Mouse (Mus musculus) thymus, adult 2 months (tissue): ENCODE results near the gene Mlkl. TPM values are rescaled to one million over a fixed set of nuclear protein-coding genes. Genes with fewer than 3 reads are reported as not detected.

Source experiments
- DNase-seq: peaks from one replicate; pipeline ENCODE4 v3.0.0; 2021
- H3K27ac ChIP-seq: fragments of 200-500 bp; 2 replicates; pipeline ENCODE4 v1.5.1; 2012; ENCODE audit warnings: low read length, control low read depth; ENCODE audit not compliant: control insufficient read depth, insufficient read depth
- H3K27me3 ChIP-seq: fragments of 200-500 bp; 2 replicates; pipeline ENCODE4 v1.6.1; 2012; ENCODE audit warnings: mild to moderate bottlenecking, low read length, moderate library complexity, mixed read lengths; ENCODE audit not compliant: control insufficient read depth, insufficient read depth
- H3K36me3 ChIP-seq: fragments of 200-500 bp; 2 replicates; pipeline ENCODE4 v1.6.1; 2012; ENCODE audit warnings: mild to moderate bottlenecking, low read length, moderate library complexity; ENCODE audit not compliant: control insufficient read depth, insufficient read depth
- H3K4me1 ChIP-seq: fragments of 200-500 bp; replicated peaks from 2 replicates; pipeline ENCODE4 v1.6.1; 2012; ENCODE audit warnings: low read length; ENCODE audit not compliant: control insufficient read depth, insufficient read depth
- H3K4me3 ChIP-seq: fragments of 200-500 bp; 2 replicates; pipeline ENCODE4 v1.5.1; 2012; ENCODE audit warnings: mild to moderate bottlenecking, low read length, control low read depth, moderate library complexity; ENCODE audit not compliant: control insufficient read depth, insufficient read depth
- CTCF ChIP-seq: fragments of 200-500 bp; IDR thresholded peaks from 2 replicates; pipeline ENCODE4 v1.5.1; 2012; ENCODE audit warnings: mild to moderate bottlenecking, control low read depth, low read length, moderate library complexity, borderline replicate concordance; ENCODE audit not compliant: control insufficient read depth, poor library complexity, insufficient read depth; ENCODE audit errors: extremely low read depth
- POLR2A ChIP-seq: fragments of 200-500 bp; IDR thresholded peaks from 2 replicates; pipeline ENCODE4 v1.6.1; 2012; ENCODE audit warnings: mild to moderate bottlenecking, low read length, control low read depth, moderate library complexity; ENCODE audit not compliant: control insufficient read depth, poor library complexity, insufficient read depth; ENCODE audit errors: extremely low read depth
- WGBS: fragments of 180-500 bp; shearing (Covaris S2); methylation state at CpG from one replicate; pipeline ENCODE4 v1.1.7; 2018; 5-methylcytosine and 5-hydroxymethylcytosine counted together
- polyA plus RNA-seq: library from polyadenylated mRNA; depleted of rRNA; stranded (reverse); fragments of >200 nt; gene quantifications from 2 replicates; pipeline ENCODE4 v1.2.3, GENCODE M21; 2012; rRNA removed

Mlkl gene
- 0.60 and 0.65 TPM in 2 replicates for polyA plus RNA-seq

DNA sequence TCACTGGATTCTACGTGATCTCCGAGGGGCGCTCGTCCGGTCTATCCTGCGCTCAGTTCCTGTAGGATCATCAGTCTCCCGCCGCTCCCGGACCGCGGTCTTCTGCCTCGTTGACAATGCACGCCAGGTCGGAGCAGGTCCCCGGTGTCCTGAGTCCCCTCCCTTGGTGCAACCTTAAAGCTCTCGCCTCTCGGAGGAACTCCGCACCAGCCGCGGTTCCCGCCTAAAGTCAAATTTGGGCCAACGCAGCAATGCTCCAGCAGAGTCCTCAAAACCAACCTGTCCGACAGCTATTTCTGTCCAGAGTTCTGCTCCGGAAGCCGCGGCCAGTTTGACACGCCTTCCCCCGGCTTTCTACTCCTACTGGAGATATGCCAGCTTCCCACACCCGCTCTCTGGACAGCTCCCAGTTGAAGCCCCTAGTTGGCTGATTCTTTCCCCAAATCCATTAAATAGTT is at the start of gene Mlkl:
Gene Mlkl, minus strand, starts transcription at position 288 of the 458 bp plus-strand sequence.
- peak; percentile 12 for DNase-seq
- under 1% methylated on average over 29 of the region's 29 CpGs for WGBS
- Histone ChIP-seq H3K27me3 (no peaks in the 10 kb centered on the region), H3K4me3 (peak within 1 kb of the TSS; percentile 73), H3K4me1 (peaks cover 7% of the 10 kb centered on the region), H3K27ac (no peak within 1 kb of the TSS), H3K36me3 (no peaks in the 10 kb centered on the region)
- TF ChIP-seq POLR2A (no peak), CTCF (0 out of 2 replicates have a peak, but pooled peaks have one; percentile 12)

DNA sequence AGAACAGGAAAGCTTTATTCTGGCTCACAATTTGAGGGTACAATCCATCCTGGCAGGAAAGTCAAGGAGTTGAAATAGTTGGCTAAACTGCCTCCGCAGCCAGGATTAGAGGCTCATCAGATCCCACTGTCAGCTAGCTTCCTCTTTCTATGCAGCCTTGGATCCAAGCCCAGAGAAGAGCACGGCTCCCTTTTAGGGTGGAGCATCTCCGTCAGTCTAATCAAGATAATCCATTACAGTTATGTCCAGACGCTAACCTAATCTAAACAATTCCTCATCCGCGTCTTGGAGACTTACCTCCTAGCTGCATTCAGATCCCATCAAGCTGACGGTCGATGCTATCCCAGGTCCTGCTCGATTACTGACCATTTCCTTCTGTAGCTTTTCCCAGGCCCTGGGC is 47.9 kb upstream of the Mlkl start:
- Histone ChIP-seq H3K4me3 (no peak overlapping the region), H3K27ac (no peak overlapping the region), H3K27me3 (peaks cover 4% of the 10 kb centered on the region; the same call in 1 of the 2 replicates), H3K36me3 (no peaks in the 10 kb centered on the region), H3K4me1 (no peaks in the 10 kb centered on the region)
- no peak for DNase-seq
- WGBS: 65% methylated on average over 9 of the region's 9 CpGs
- no peak for TF ChIP-seq POLR2A
- TF ChIP-seq CTCF: no peak

DNA sequence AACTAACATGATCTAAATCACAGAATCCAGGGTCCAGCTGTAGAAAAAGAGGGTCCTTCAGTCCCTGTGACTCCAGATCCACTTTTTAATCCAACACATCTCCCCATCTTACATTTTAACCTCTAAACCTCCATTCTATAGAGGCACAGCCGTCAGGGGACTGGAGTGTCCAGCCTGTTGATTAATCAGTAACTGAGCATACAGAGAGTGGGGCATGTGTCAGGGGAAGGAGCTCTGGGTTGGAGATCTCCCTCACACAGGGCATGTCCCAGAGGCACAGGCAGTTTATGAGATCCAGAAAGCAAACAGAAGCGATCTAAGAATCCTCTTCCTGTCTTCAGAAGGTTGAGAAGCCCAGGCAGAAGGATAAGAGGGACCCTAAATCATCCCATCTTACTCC is 46.7 kb upstream of the Mlkl start:
- no peak overlapping the region for H3K27ac ChIP-seq
- no peaks in the 10 kb centered on the region for H3K36me3 ChIP-seq
- no peaks in the 10 kb centered on the region for H3K4me1 ChIP-seq
- WGBS: 45% methylated on average over 2 of the region's 2 CpGs
- H3K27me3 ChIP-seq: peaks cover 2% of the 10 kb centered on the region; the same call in 1 of the 2 replicates
- H3K4me3 ChIP-seq: no peak overlapping the region
- no peak for TF ChIP-seq CTCF
- no peak for TF ChIP-seq POLR2A
- no peak for DNase-seq

DNA sequence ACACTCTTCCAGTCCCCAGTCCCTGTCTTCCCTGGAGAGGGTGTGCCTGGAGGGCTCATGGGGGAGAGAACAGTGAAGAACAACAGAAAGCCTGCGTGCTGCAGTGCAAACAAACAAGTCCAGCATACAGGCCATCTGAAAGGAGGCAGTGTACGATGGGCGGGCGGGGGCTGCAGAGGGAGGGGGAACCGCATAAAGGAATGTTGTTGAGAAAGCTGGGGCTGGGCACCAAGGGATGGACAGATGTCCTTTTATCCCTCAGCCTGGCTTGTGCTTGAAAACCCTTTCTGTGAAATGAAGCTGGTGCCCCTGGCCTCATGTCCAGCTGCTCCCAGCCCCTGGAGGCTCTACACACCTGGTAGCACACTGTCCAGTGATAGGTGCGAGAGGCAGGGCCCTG is 37.2 kb upstream of the Mlkl start:
- Histone ChIP-seq H3K4me3 (no peak overlapping the region), H3K27ac (no peak overlapping the region), H3K36me3 (no peaks in the 10 kb centered on the region), H3K27me3 (no peaks in the 10 kb centered on the region), H3K4me1 (no peaks in the 10 kb centered on the region)
- no peak for DNase-seq
- TF ChIP-seq CTCF: no peak
- 94% methylated on average over 6 of the region's 6 CpGs for WGBS

DNA sequence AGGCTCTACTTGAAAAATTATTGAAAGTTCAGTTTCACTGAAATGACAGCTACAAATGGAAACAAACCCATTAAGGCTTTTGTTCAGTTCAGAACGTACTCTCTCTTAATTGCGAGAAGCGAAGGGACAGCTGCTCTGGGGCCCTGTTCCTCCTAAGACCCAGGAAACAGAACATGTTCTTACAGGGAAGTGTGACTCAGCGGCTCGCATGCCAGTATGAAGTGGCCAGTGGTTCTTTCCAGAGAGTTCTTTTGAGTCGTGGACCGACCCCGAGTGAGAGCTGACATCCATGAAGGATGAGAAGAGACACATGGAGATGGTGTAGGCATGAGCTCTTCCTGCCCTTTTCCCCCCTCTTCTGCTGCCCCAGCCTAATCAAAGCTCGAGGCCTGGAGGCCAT is 31.7 kb upstream of the Mlkl start:
- no peak overlapping the region for H3K4me3 ChIP-seq
- no peaks in the 10 kb centered on the region for H3K27me3 ChIP-seq
- 80% methylated on average over 9 of the region's 9 CpGs for WGBS
- no peaks in the 10 kb centered on the region for H3K4me1 ChIP-seq
- no peak overlapping the region for H3K27ac ChIP-seq
- no peak for DNase-seq
- TF ChIP-seq CTCF (no peak), POLR2A (no peak)
- no peaks in the 10 kb centered on the region for H3K36me3 ChIP-seq

DNA sequence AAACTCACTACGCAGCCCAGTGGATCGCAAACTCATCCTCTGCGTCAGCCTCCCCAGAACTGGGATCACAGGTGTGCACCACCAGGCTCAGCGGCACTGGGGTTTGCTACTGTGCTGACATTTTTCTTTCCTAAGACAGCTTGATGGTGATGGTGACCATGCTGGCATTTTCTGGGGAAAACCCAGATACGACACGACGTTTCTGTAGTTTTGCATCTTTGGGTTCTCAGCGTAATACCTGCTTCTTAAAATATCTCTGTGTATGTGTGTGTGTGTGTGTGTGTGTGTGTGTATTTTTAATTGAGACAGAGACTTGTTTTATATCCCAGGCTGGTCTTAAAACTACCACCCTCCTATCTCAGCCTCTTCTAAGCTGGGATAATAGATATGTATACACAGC is 29.4 kb upstream of the Mlkl start:
- Histone ChIP-seq H3K27ac (no peak overlapping the region), H3K4me3 (no peak overlapping the region)

More for the DNA sequence above, 29.4 kb upstream of the Mlkl start:
- no peak for DNase-seq
- H3K4me1 ChIP-seq: no peaks in the 10 kb centered on the region
- WGBS: 94% methylated on average over 8 of the region's 8 CpGs
- no peaks in the 10 kb centered on the region for H3K27me3 ChIP-seq
- no peak for TF ChIP-seq POLR2A
- TF ChIP-seq CTCF: no peak
- H3K36me3 ChIP-seq: no peaks in the 10 kb centered on the region
